Mouse (Mus musculus) inflammation-experienced regulatory T-cells, adult 16 weeks (primary cell): Measurements from ENCODE around the gene Zfp330. TPM values are rescaled to one million over a fixed set of nuclear protein-coding genes. Genes with fewer than 3 reads are reported as not detected.

Experiments
- polyA plus RNA-seq: library from polyadenylated mRNA; unstranded; fragments of 100-300 nt; shearing (Covaris generic); gene quantifications from one replicate; pipeline ENCODE4 v1.2.1, GENCODE M21; 2017

The Zfp330 gene
- 84.4 TPM for polyA plus RNA-seq

GRCm38 (mm10) chr8:82774093-82774422, at the start of gene Zfp330:
Gene Zfp330, minus strand, starts transcription at chr8:82774160.

Other genes with a start within 250 kb of the Zfp330 start
- not detected for gene Rnf150, start 89.2 kb upstream of the Zfp330 start, polyA plus RNA-seq